Mouse (Mus musculus) bone marrow, adult 2 months (tissue): Measurements from ENCODE around the gene Ssbp2.

Experiments
- CTCF ChIP-seq: fragments of 200-500 bp; IDR thresholded peaks from 2 replicates; pipeline ENCODE4 v1.5.1; 2011; ENCODE audit warnings: low read length, control low read depth; ENCODE audit not compliant: control insufficient read depth, insufficient read depth
- POLR2A ChIP-seq: fragments of 200-500 bp; IDR thresholded peaks from 2 replicates; pipeline ENCODE4 v1.6.1; 2011; ENCODE audit warnings: low read depth, mild to moderate bottlenecking, control low read depth, low read length, borderline replicate concordance; ENCODE audit not compliant: control insufficient read depth

DNA sequence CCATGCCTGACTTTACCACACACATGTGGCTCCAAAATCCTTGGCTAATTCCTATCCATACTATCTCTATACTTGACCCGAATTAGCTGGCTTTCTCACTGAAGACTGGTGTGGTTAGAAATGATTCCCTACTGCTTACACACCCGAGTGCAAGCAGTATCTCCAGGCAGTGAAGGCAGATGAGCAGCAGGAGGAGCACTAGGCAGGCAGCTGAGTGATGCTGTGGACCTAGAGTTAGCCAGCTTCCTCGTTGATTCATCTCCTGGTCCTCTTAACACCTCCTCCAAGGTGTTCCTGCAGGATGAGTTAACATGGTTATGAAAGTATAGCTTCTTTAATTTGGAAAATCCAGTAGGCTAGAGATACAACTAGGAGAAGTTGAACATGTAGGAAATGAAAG lies 213.2 kb downstream of the Ssbp2 start:
- TF ChIP-seq POLR2A (no peak), CTCF (no peak)
